Mouse (Mus musculus): ENCODE results near the gene Tnrc6c. TPM values are rescaled to one million over a fixed set of nuclear protein-coding genes. Genes with fewer than 3 reads are reported as not detected.

Gene Tnrc6c
- polyA plus RNA-seq, 1 experiment from 2014 or later, result 6.6 TPM

DNA sequence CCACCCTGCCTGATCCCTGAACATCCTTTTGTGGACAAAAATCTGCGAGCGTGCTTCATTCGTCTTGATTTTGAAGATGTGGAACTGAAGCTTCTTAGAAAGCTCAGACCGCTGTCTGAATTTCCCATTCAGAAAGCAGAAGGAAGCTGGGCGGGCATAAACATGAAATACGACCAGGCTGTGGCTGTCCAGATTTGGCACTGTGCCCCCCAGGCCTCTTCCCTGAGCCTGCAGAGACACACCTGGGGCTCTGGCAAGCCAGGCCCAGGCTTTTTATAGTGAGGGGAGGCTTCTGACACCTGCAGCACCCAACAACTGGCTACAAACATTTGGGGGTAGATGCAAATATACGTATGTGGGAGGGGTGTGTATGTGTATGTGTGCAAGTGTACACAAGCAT is 35.3 kb upstream of the Tnrc6c start:
- ATAC-seq (replicated peaks; ENCODE audit: insufficient number of reproducible peaks, insufficient read depth, low FRiP score, low read depth), result no peak
- WGBS, result 72% methylated on average over 7 of the region's 7 CpGs
- Histone ChIP-seq H3K27me3 (peaks cover 53% of the 10 kb centered on the region), H3K4me1 (replicated peaks) (peaks cover 11% of the 10 kb centered on the region), H3K36me3 (no peaks in the 10 kb centered on the region), H3K4me3 (no peak overlapping the region), H3K27ac (no peak overlapping the region), H3K9me3 (replicated peaks) (no peaks in the 10 kb centered on the region), H3K4me2 (no peak overlapping the region), H3K9ac (no peak overlapping the region)

DNA sequence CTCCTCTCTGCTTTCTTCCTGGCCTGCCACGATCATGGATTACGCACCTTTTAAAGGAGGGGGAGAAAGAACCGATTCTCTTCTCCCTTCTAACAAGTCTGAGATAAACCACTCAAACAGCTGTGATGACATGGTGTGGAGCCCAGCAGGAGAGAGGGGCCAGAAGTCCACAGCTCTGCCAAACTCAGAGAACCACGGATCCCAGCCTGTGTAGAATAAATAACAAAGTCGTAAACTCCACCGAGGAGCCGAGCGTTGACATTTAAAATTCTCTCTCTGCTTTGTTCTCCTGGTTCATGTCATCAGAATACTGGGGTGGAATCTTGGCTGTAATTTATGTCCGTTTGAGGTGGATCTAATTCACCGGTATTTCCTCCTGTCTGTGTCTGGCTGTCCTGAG is 34.5 kb upstream of the Tnrc6c start:
- H3K4me3 ChIP-seq, result no peak overlapping the region
- H3K36me3 ChIP-seq, result no peaks in the 10 kb centered on the region
- no peak overlapping the region for H3K4me2 ChIP-seq
- ATAC-seq (replicated peaks; ENCODE audit: insufficient number of reproducible peaks, insufficient read depth, low FRiP score, low read depth), result no peak
- H3K4me1 ChIP-seq (replicated peaks), result peaks cover 11% of the 10 kb centered on the region
- H3K9me3 ChIP-seq (replicated peaks), result no peaks in the 10 kb centered on the region
- H3K27me3 ChIP-seq, result peaks cover 47% of the 10 kb centered on the region
- no peak overlapping the region for H3K9ac ChIP-seq
- no peak overlapping the region for H3K27ac ChIP-seq
- 40% methylated on average over 10 of the region's 10 CpGs for whole genome bisulfite sequencing

DNA sequence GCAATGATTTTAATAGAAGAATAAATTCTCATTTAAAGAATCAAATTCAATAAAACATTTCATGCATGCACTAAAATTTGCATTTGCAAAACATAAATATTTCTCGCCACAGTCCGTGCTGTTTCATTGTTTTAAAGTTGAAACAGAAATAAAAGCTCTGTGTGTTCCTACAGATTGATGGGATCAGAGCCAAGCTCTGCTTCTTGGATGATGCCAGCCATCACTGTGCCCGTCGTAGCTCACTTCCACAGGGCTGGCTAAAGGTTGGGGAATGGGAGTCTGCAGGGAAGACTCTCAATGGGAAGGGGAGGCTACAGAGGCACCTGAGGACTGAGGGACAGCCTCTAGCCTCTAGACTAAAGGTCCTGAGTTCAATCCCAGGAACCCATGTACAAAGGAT is 28.9 kb upstream of the Tnrc6c start:
- Histone ChIP-seq H3K27me3 (peaks cover 24% of the 10 kb centered on the region), H3K9me3 (replicated peaks) (no peaks in the 10 kb centered on the region), H3K4me1 (replicated peaks) (peaks cover 3% of the 10 kb centered on the region; the same call in 1 of the 2 replicates), H3K36me3 (no peaks in the 10 kb centered on the region), H3K9ac (no peak overlapping the region), H3K4me3 (no peak overlapping the region), H3K27ac (no peak overlapping the region), H3K4me2 (no peak overlapping the region)
- WGBS, result 70% methylated on average over 4 of the region's 4 CpGs
- ATAC-seq (replicated peaks; ENCODE audit: insufficient number of reproducible peaks, insufficient read depth, low FRiP score, low read depth), result no peak

DNA sequence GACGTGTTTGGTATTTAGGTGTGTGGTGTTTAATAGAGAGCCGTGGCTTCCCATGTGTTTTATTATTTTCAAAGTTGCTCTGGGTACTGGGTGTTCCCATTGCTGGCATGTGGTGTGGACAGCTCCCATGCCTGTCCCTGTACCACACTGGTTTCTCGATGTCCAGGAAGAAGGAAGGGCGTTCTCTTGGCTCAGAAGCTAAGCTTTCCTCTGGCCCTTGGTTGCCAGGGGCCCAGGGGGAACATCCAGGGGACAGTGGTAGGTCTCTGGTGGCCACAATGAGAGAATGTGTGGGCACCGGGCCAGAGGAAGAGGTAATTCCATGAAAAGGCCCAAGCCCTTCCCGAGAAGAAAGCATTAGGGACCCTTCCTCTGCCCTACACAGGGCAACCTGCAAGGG is 27.5 kb upstream of the Tnrc6c start:
- H3K4me2 ChIP-seq, result no peak overlapping the region
- WGBS, result 63% methylated on average over 6 of the region's 6 CpGs
- no peaks in the 10 kb centered on the region for H3K36me3 ChIP-seq
- H3K27me3 ChIP-seq, result peaks cover 24% of the 10 kb centered on the region
- no peak overlapping the region for H3K27ac ChIP-seq
- H3K9me3 ChIP-seq (replicated peaks), result no peaks in the 10 kb centered on the region
- ATAC-seq (replicated peaks; ENCODE audit: insufficient number of reproducible peaks, insufficient read depth, low FRiP score, low read depth), result no peak
- no peak overlapping the region for H3K4me3 ChIP-seq
- no peak overlapping the region for H3K9ac ChIP-seq
- peaks cover 3% of the 10 kb centered on the region; the same call in 1 of the 2 replicates for H3K4me1 ChIP-seq (replicated peaks)

DNA sequence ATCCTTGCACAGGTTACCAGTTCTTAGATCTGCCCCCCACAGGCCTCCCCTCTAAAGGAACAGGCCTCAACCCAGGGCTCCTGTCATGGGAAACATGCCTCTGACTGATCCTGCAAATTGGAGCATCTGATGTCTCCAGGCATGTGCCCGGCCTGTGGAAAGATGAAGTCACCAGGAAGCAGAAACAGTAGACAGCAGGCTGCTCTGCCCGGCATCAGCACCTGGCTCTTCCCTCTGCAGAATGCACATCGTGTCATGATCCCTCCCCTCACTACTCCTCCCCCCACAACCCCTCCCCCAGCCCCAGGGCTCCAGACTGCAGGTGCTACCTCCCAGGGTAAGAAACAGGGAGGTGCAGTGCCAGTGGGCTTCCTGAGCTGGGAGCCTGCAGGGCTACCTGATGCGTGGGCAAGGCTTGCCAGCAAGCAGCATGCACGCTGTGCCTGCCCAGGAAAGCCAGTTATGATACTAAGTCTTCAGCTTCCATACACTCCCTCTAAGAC is 27.0 kb upstream of the Tnrc6c start:
- no peak overlapping the region for H3K4me3 ChIP-seq
- no peak for ATAC-seq (replicated peaks; ENCODE audit: insufficient number of reproducible peaks, insufficient read depth, low FRiP score, low read depth)
- 36% methylated on average over 5 of the region's 5 CpGs for WGBS
- peaks cover 3% of the 10 kb centered on the region; the same call in 1 of the 2 replicates for H3K4me1 ChIP-seq (replicated peaks)
- H3K4me2 ChIP-seq, result no peak overlapping the region
- peaks cover 22% of the 10 kb centered on the region for H3K27me3 ChIP-seq
- no peak overlapping the region for H3K27ac ChIP-seq
- H3K9me3 ChIP-seq (replicated peaks), result no peaks in the 10 kb centered on the region
- H3K36me3 ChIP-seq, result no peaks in the 10 kb centered on the region
- H3K9ac ChIP-seq, result no peak overlapping the region

DNA sequence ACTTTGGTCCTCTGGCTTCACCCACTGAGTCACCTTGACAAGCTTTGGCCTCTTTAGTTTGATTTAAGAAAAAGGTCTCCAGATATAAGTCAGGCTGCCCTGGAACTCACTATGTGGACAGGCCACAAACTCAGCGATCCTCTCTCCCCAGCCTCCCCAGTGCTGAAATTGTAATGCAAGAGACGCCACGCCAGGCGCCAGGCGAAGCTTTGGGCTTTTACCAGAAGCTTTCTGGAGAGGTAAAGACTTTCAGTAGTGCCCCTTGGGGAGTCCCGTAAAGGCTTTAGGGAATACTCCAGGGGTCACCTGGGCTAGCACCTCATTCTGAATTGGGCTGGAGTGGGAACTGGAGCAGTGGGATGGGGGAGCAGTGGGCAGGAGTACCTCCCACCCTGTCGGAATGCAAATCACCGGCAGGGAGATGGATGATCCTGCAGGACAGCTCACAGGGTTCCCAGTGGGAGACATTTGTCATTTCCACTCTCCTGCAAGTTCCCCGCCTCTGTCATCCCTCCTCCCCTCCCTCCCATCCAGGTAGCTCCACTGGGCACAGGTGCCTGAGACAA is 26.3 kb upstream of the Tnrc6c start:
- Histone ChIP-seq H3K4me1 (replicated peaks) (peaks cover 3% of the 10 kb centered on the region; the same call in 1 of the 2 replicates), H3K9me3 (replicated peaks) (no peaks in the 10 kb centered on the region), H3K4me2 (no peak overlapping the region), H3K27ac (no peak overlapping the region), H3K4me3 (no peak overlapping the region), H3K27me3 (peaks cover 22% of the 10 kb centered on the region), H3K9ac (no peak overlapping the region), H3K36me3 (no peaks in the 10 kb centered on the region)
- WGBS, result 22% methylated on average over 9 of the region's 9 CpGs
- no peak for ATAC-seq (replicated peaks; ENCODE audit: insufficient number of reproducible peaks, insufficient read depth, low FRiP score, low read depth)

DNA sequence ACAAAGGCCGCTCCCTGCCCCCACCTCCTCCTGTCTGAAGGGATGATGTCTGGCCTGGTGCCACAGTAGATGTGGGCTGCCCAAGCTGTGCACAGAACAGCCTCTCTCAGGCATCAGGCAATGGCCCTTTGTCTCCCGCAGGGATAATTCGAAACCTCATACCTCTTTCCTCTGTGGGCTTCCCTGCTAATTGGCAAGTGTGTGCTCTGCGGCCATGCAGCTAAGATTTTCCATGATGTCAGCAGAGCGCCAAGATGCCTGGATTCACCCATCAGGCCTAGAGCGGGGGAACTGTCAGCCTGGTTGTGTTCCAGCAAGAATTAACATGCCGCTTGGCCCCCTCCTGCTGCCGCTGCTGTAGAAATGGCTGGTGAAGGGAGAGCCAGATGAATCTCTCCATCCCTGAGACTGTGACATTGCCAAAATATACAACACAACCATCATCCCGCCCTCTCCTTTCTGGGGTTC is 25.7 kb upstream of the Tnrc6c start:
- no peak overlapping the region for H3K27ac ChIP-seq
- 0 out of 2 replicates have a peak, but pooled peaks have one; percentile 53 for ATAC-seq (replicated peaks; ENCODE audit: insufficient number of reproducible peaks, insufficient read depth, low FRiP score, low read depth)

DNA sequence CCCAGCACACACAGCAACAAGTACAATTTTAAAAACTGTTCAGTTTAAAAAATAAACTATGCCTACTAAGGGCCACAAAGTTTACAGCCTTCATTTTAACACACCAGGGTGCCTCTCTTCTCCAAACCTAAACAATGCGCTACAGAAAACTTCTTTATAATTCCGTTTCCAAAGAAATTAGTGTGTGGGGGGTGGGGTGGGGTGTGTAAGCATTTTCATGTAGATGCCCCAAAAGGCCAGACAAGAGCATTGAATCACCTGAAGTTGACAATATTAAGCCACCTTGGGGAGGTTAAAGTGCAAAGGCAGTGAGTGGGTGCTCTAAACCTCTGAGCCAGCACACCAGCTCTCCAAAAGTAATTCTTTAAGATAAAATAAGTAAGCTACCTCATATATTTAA is 24.2 kb upstream of the Tnrc6c start:
- H3K27ac ChIP-seq, result no peak overlapping the region
- H3K27me3 ChIP-seq, result peaks cover 22% of the 10 kb centered on the region
- no peak overlapping the region for H3K4me2 ChIP-seq
- H3K9me3 ChIP-seq (replicated peaks), result no peaks in the 10 kb centered on the region
- WGBS, result 92% methylated on average over 2 of the region's 2 CpGs
- no peak overlapping the region for H3K4me3 ChIP-seq
- no peak for ATAC-seq (replicated peaks; ENCODE audit: insufficient number of reproducible peaks, insufficient read depth, low FRiP score, low read depth)
- H3K9ac ChIP-seq, result no peak overlapping the region
- peaks cover 3% of the 10 kb centered on the region; the same call in 1 of the 2 replicates for H3K4me1 ChIP-seq (replicated peaks)
- H3K36me3 ChIP-seq, result no peaks in the 10 kb centered on the region

More for the DNA sequence above, 25.7 kb upstream of the Tnrc6c start:
- WGBS, result 15% methylated on average over 9 of the region's 9 CpGs
- Histone ChIP-seq H3K9me3 (replicated peaks) (no peaks in the 10 kb centered on the region), H3K4me3 (no peak overlapping the region), H3K4me2 (no peak overlapping the region), H3K4me1 (replicated peaks) (peaks cover 3% of the 10 kb centered on the region; the same call in 1 of the 2 replicates), H3K36me3 (no peaks in the 10 kb centered on the region), H3K27me3 (peaks cover 22% of the 10 kb centered on the region), H3K9ac (no peak overlapping the region)

DNA sequence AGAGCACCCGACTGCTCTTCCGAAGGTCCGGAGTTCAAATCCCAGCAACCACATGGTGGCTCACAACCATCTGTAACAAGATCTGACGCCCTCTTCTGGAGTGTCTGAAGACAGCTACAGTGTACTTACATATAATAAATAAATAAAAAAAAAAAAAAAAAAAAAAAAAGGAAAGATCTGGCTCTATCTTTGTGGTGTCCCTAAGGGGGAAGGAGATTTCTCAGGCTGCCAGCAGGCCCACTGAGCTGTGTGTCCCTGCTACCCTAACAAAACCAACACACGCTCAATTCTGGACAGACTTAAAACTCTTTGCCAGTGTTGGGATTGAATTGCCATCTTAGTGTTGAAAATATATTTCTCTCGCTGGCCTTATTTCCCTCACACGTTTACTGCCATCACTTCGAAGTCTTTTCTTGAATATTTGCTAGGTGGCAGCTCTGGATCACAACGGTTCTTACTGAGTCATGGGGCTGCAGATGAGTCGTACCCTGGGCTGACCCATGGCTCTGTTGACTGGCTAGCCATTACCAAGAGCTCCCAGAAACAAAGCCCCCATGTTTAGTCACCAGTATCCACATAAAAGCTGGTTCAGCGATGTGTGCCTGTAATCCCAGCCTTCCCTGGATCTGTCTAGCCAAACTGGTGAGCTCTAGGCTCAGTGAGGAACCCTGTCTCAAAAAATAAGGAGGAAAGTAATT is 23.1 kb upstream of the Tnrc6c start:
- 87% methylated on average over 10 of the region's 11 CpGs for WGBS
- H3K9ac ChIP-seq, result no peak overlapping the region
- ATAC-seq (replicated peaks; ENCODE audit: insufficient number of reproducible peaks, insufficient read depth, low FRiP score, low read depth), result no peak

DNA sequence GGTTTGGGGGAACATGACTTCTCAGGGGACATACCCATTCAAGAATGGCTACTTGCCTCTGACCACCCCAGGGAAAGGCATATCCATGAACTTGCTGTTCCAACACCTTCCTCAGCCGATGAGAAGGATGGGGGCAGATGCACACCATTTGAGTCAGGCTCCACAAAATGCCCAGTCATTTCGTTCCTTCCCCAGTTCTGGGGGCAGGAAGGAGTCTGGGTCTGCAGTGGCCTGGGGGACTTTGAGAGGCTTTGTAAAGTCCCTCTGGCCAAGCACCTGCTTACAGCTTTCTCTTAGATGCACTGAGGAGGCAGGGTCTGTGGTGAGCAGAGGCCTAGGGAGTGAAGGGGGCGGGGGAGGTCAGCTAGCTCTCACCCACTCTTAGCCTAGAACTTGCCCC is 20.8 kb upstream of the Tnrc6c start:
- no peak overlapping the region for H3K9ac ChIP-seq
- H3K9me3 ChIP-seq (replicated peaks), result no peaks in the 10 kb centered on the region
- WGBS, result 82% methylated on average over 3 of the region's 3 CpGs
- H3K27me3 ChIP-seq, result peaks cover 6% of the 10 kb centered on the region; the same call in 1 of the 2 replicates
- H3K4me1 ChIP-seq (replicated peaks), result peaks cover 5% of the 10 kb centered on the region; the same call in 1 of the 2 replicates
- ATAC-seq (replicated peaks; ENCODE audit: insufficient number of reproducible peaks, insufficient read depth, low FRiP score, low read depth), result no peak
- no peak overlapping the region for H3K4me2 ChIP-seq
- H3K27ac ChIP-seq, result no peak overlapping the region
- H3K4me3 ChIP-seq, result no peak overlapping the region
- no peaks in the 10 kb centered on the region for H3K36me3 ChIP-seq

More for the DNA sequence above, 23.1 kb upstream of the Tnrc6c start:
- Histone ChIP-seq H3K36me3 (no peaks in the 10 kb centered on the region), H3K4me1 (replicated peaks) (peaks cover 4% of the 10 kb centered on the region), H3K4me3 (no peak overlapping the region), H3K27ac (no peak overlapping the region), H3K27me3 (peaks cover 22% of the 10 kb centered on the region), H3K4me2 (no peak overlapping the region), H3K9me3 (replicated peaks) (no peaks in the 10 kb centered on the region)

DNA sequence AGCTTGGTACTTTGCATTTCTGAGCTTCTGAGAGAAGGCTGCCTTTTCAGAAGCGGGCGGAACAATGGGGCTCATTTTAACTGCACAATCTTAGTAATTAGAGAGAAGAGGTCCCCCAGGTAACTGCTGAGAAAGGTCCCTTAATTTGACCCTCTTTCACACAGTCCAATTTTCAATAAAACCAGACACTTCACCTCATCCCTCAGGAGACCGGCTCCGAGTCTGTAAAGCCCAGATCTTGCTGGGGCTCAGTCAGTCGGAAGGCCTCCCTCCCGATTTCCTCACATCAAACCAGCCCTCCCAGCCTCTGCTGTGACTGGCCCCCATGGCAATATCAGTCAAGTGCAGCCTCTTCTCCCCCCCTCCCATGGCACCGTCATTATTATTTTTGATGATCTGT is 15.7 kb upstream of the Tnrc6c start:
- H3K27ac ChIP-seq, result no peak overlapping the region
- no peaks in the 10 kb centered on the region for H3K36me3 ChIP-seq
- no peaks in the 10 kb centered on the region for H3K9me3 ChIP-seq (replicated peaks)
- no peaks in the 10 kb centered on the region for H3K27me3 ChIP-seq
- no peak overlapping the region for H3K4me3 ChIP-seq
- no peak for ATAC-seq (replicated peaks; ENCODE audit: insufficient number of reproducible peaks, insufficient read depth, low FRiP score, low read depth)
- peaks cover 4% of the 10 kb centered on the region; the same call in 1 of the 2 replicates for H3K4me1 ChIP-seq (replicated peaks)
- WGBS, result 47% methylated on average over 7 of the region's 7 CpGs
- no peak overlapping the region for H3K4me2 ChIP-seq
- H3K9ac ChIP-seq, result no peak overlapping the region
